Mouse (Mus musculus) neural tube, embryonic 14.5 days (tissue): ENCODE data around the gene Pcyox1. TPM values are rescaled to one million over a fixed set of nuclear protein-coding genes. Genes with fewer than 3 reads are reported as not detected.

Source experiments
- ATAC-seq: fragments of 200-750 bp; cut with Nextera tagmentation; 2 replicates; pipeline ENCODE4 v1.8.0; 2017; ENCODE audit warnings: low read depth, mild to moderate bottlenecking, moderate TSS enrichment, moderate library complexity
- H3K27ac ChIP-seq: fragments of 300-500 bp; sonication (generic); 2 replicates; pipeline ENCODE4 v1.5.1; 2014; ENCODE audit warnings: low read depth, mild to moderate bottlenecking, control low read depth, low read length, moderate library complexity, mixed read lengths
- H3K27me3 ChIP-seq: fragments of 300-500 bp; sonication (generic); 2 replicates; pipeline ENCODE4 v1.6.1; 2014; ENCODE audit warnings: low read length; ENCODE audit not compliant: control insufficient read depth, insufficient read depth
- H3K36me3 ChIP-seq: fragments of 300-500 bp; sonication (generic); 2 replicates; pipeline ENCODE4 v1.6.1; 2014; ENCODE audit warnings: low read length, mixed read lengths; ENCODE audit not compliant: control insufficient read depth, insufficient read depth
- H3K4me1 ChIP-seq: fragments of 300-500 bp; sonication (generic); 2 replicates; pipeline ENCODE4 v1.6.1; 2014; ENCODE audit warnings: low read length; ENCODE audit not compliant: control insufficient read depth, insufficient read depth
- H3K4me2 ChIP-seq: fragments of 300-500 bp; sonication (generic); 2 replicates; pipeline ENCODE4 v1.6.1; 2014; ENCODE audit warnings: mild to moderate bottlenecking, low read depth, low read length, control low read depth
- H3K4me3 ChIP-seq: fragments of 300-500 bp; sonication (generic); 2 replicates; pipeline ENCODE4 v1.5.1; 2014; ENCODE audit warnings: low read depth, low read length, control low read depth, mixed read lengths
- H3K9ac ChIP-seq: fragments of 300-500 bp; sonication (generic); replicated peaks from 2 replicates; pipeline ENCODE4 v1.6.1; 2014; ENCODE audit warnings: low read depth, mild to moderate bottlenecking, control low read depth, low read length, mixed read lengths
- H3K9me3 ChIP-seq: fragments of 300-500 bp; sonication (generic); 2 replicates; pipeline ENCODE4 v1.6.1; 2016; ENCODE audit warnings: low read length; ENCODE audit not compliant: control insufficient read depth
- WGBS: fragments of 180-500 bp; shearing (Covaris S2); extraction: QIAGEN DNeasy Blood & Tissue Kit; methylation state at CpG from one replicate; pipeline ENCODE4 v1.1.7; 2014; 5-methylcytosine and 5-hydroxymethylcytosine counted together
- polyA plus RNA-seq: library from polyadenylated mRNA; unstranded; fragments of >200 nt; fragmentation: Nextera tagmentation; extraction: Ambion mirVana; gene quantifications from 2 replicates; pipeline ENCODE4 v1.2.1, GENCODE M21; 2014

Gene Pcyox1
- 100 and 110 TPM in 2 replicates for polyA plus RNA-seq

GRCm38 (mm10) chr6:86396581-86397256 is at the start of gene Pcyox1:
TSS of gene Pcyox1 (minus strand) at chr6:86397154.
- H3K4me1 ChIP-seq = peaks cover 16% of the 10 kb centered on the region
- peak within 1 kb of the TSS; percentile 97 for H3K9ac ChIP-seq
- H3K27ac ChIP-seq = peak within 1 kb of the TSS; percentile 86
- peak within 1 kb of the TSS; percentile 84 for H3K4me3 ChIP-seq
- no peaks in the 10 kb centered on the region for H3K9me3 ChIP-seq
- 0% methylated on average over 48 of the region's 51 CpGs for WGBS
- ATAC-seq = peak; percentile 93
- H3K27me3 ChIP-seq = no peaks in the 10 kb centered on the region; the same call in 1 of the 2 replicates
- peaks cover 7% of the 10 kb centered on the region for H3K36me3 ChIP-seq
- peak within 1 kb of the TSS; percentile 86 for H3K4me2 ChIP-seq

- Histone ChIP-seq H3K9me3 (no peaks in the 10 kb centered on the region), H3K4me3 (no peak overlapping the region), H3K9ac (no peak overlapping the region), H3K4me2 (no peak overlapping the region), H3K36me3 (peaks cover 34% of the 10 kb centered on the region), H3K4me1 (no peaks in the 10 kb centered on the region), H3K27ac (no peak overlapping the region), H3K27me3 (no peaks in the 10 kb centered on the region)
- 95% methylated on average over 18 of the region's 18 CpGs for WGBS
- no peak for ATAC-seq
Observed at GRCm38 (mm10) chr6:86445551-86445950, 48.6 kb upstream of the Pcyox1 start.

- no peak overlapping the region for H3K9ac ChIP-seq
- no peaks in the 10 kb centered on the region for H3K9me3 ChIP-seq
- WGBS = 96% methylated on average over 10 of the region's 10 CpGs
- no peak overlapping the region for H3K27ac ChIP-seq
- ATAC-seq = no peak
- peaks cover 22% of the 10 kb centered on the region for H3K36me3 ChIP-seq
- H3K4me1 ChIP-seq = peaks cover 3% of the 10 kb centered on the region; the same call in 1 of the 2 replicates
- no peak overlapping the region for H3K4me3 ChIP-seq
- no peak overlapping the region for H3K4me2 ChIP-seq
- no peaks in the 10 kb centered on the region for H3K27me3 ChIP-seq
Observed at GRCm38 (mm10) chr6:86441571-86441970, 44.6 kb upstream of the Pcyox1 start.

- Histone ChIP-seq H3K4me1 (peaks cover 3% of the 10 kb centered on the region; the same call in 1 of the 2 replicates), H3K36me3 (peaks cover 25% of the 10 kb centered on the region), H3K4me3 (peak overlapping the region; percentile 83), H3K27ac (no peak overlapping the region), H3K9me3 (no peaks in the 10 kb centered on the region), H3K9ac (peak overlapping the region; percentile 80), H3K27me3 (no peaks in the 10 kb centered on the region), H3K4me2 (peak overlapping the region; percentile 88)
- ATAC-seq = no peak
- WGBS = 89% methylated on average over 1 of the region's 1 CpGs
Observed at GRCm38 (mm10) chr6:86439531-86439930, 42.6 kb upstream of the Pcyox1 start.

- Histone ChIP-seq H3K4me2 (peak overlapping the region; percentile 88), H3K4me3 (peak overlapping the region; percentile 83), H3K36me3 (peaks cover 24% of the 10 kb centered on the region), H3K27ac (peak overlapping the region; percentile 88), H3K4me1 (peaks cover 3% of the 10 kb centered on the region; the same call in 1 of the 2 replicates), H3K9me3 (no peaks in the 10 kb centered on the region), H3K27me3 (no peaks in the 10 kb centered on the region), H3K9ac (peak overlapping the region; percentile 80)
- 5% methylated on average over 13 of the region's 13 CpGs for WGBS
- no peak for ATAC-seq
Observed at GRCm38 (mm10) chr6:86439119-86439496, 42.2 kb upstream of the Pcyox1 start.

- ATAC-seq = peak; percentile 94
- no peaks in the 10 kb centered on the region for H3K9me3 ChIP-seq
- peak within 1 kb of the TSS; percentile 83 for H3K4me3 ChIP-seq
Observed at GRCm38 (mm10) chr6:86438272-86439118, 41.5 kb upstream of the Pcyox1 start, which contains the start of gene C87436. TSS of gene C87436 (plus strand) at chr6:86438374.

GRCm38 (mm10) chr6:86437711-86438110 is 40.8 kb upstream of the Pcyox1 start:
- H3K27ac ChIP-seq = peak overlapping the region; percentile 88
- peaks cover 28% of the 10 kb centered on the region for H3K36me3 ChIP-seq
- peaks cover 3% of the 10 kb centered on the region; the same call in 1 of the 2 replicates for H3K4me1 ChIP-seq
- peak overlapping the region; percentile 83 for H3K4me3 ChIP-seq
- H3K4me2 ChIP-seq = peak overlapping the region; percentile 81
- no peaks in the 10 kb centered on the region for H3K27me3 ChIP-seq
- H3K9ac ChIP-seq = peak overlapping the region; percentile 80
- no peaks in the 10 kb centered on the region for H3K9me3 ChIP-seq
- ATAC-seq = no peak
- WGBS = 3% methylated on average over 14 of the region's 14 CpGs

More at GRCm38 (mm10) chr6:86438272-86439118, 41.5 kb upstream of the Pcyox1 start, which contains the start of gene C87436:
- Histone ChIP-seq H3K36me3 (peaks cover 24% of the 10 kb centered on the region), H3K9ac (peak within 1 kb of the TSS; percentile 80), H3K4me1 (peaks cover 3% of the 10 kb centered on the region; the same call in 1 of the 2 replicates), H3K27ac (peak within 1 kb of the TSS; percentile 88), H3K4me2 (peak within 1 kb of the TSS; percentile 88), H3K27me3 (no peaks in the 10 kb centered on the region)
- under 1% methylated on average over 59 of the region's 59 CpGs for WGBS

- H3K4me1 ChIP-seq = no peaks in the 10 kb centered on the region
- no peak for ATAC-seq
- no peak overlapping the region for H3K4me2 ChIP-seq
- no peaks in the 10 kb centered on the region for H3K27me3 ChIP-seq
- H3K4me3 ChIP-seq = no peak overlapping the region
- H3K9ac ChIP-seq = no peak overlapping the region
- H3K27ac ChIP-seq = no peak overlapping the region
- H3K9me3 ChIP-seq = no peaks in the 10 kb centered on the region
- 83% methylated on average over 1 of the region's 1 CpGs for WGBS
- peaks cover 53% of the 10 kb centered on the region for H3K36me3 ChIP-seq
Observed at GRCm38 (mm10) chr6:86433696-86434095, 36.7 kb upstream of the Pcyox1 start.
